In the genomic region with DNA sequence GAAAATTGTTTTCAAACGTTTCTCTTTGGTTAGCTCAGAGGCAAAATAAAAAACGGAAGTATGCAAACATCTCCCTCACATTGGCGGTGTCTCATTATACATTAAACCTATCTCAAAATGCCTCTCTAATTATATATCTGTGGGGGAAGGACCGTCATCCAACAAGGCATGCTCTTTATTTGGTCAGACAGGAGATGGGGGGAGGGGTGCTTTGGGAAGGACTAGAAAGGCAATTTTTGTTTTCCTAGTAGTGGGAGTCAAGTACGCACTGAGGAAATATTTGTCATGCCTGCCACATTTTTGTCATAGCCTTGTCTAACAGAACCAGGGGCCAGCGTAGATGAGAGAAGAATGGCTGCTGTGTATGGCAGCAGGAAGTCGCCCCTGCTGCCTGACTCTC, we compare ENCODE assay signal across 11 mouse cellular contexts. TPM values are rescaled to one million over a fixed set of nuclear protein-coding genes. Genes with fewer than 3 reads are reported as not detected.
DNase-seq lines count a peak whose midpoint lies in the region; ATAC-seq and TF ChIP-seq lines count a peak whose summit lies in the region.
"Had no signal": no experiment of that assay in that cellular context is flagged by ENCODE, and none has a peak within 500 bp of the region (broad histone marks: within the 10 kb centered on the region; RNA-seq: fewer than 3 reads in every experiment).

A gene (minus strand): TSS at position 101 of the 400 bp plus-strand sequence.

- H3K4me2 ChIP-seq in embryonic facial prominence, embryonic 14.5 days (ENCODE audit: low read depth, low read length): peak within 1 kb of the TSS; percentile 10
- no peak within 1 kb of the TSS for H3K4me2 ChIP-seq in heart, postnatal 0 days (ENCODE audit: low read depth, low read length)
- H3K4me2 ChIP-seq: kidney, embryonic 15.5 days had no signal

- H3K27me3 ChIP-seq in embryonic facial prominence, embryonic 14.5 days (replicated peaks; ENCODE audit: control insufficient read depth, insufficient read depth, low read length): no peaks in the 10 kb centered on the region
- H3K27me3 ChIP-seq in heart, postnatal 0 days (ENCODE audit: control insufficient read depth, insufficient read depth, low read length): no peaks in the 10 kb centered on the region
- H3K27me3 ChIP-seq: kidney, embryonic 15.5 days had no signal

- TF ChIP-seq CTCF in layer of hippocampus, adult 2 months (conservative IDR thresholded peaks at IDR 0.05): no peak
- TF ChIP-seq CTCF in heart, postnatal 0 days (IDR thresholded peaks at IDR 0.05; ENCODE audit: low read depth): no peak

- no peak within 1 kb of the TSS for H3K4me3 ChIP-seq in layer of hippocampus, adult 2 months
- no peak within 1 kb of the TSS for H3K4me3 ChIP-seq in embryonic facial prominence, embryonic 14.5 days (ENCODE audit: low read depth, low read length)
- H3K4me3 ChIP-seq in heart, postnatal 0 days (ENCODE audit: low read depth, low read length): no peak within 1 kb of the TSS
- H3K4me3 ChIP-seq: kidney, embryonic 15.5 days had no signal

- no peak within 1 kb of the TSS for H3K9ac ChIP-seq in embryonic facial prominence, embryonic 14.5 days (ENCODE audit: low read depth, low read length)
- no peak within 1 kb of the TSS for H3K9ac ChIP-seq in heart, postnatal 0 days (replicated peaks; ENCODE audit: low read depth, low read length)
- H3K9ac ChIP-seq: kidney, embryonic 15.5 days had no signal

- H3K36me3 ChIP-seq in embryonic facial prominence, embryonic 14.5 days (ENCODE audit: control insufficient read depth, insufficient read depth, low read length): no peaks in the 10 kb centered on the region
- H3K36me3 ChIP-seq in heart, postnatal 0 days (replicated peaks; ENCODE audit: control insufficient read depth, insufficient read depth, low read length): no peaks in the 10 kb centered on the region
- H3K36me3 ChIP-seq: kidney, embryonic 15.5 days had no signal

- H3K4me1 ChIP-seq in embryonic facial prominence, embryonic 14.5 days (ENCODE audit: control insufficient read depth, insufficient read depth, low read length): no peaks in the 10 kb centered on the region; the same call in 1 of the 2 replicates
- no peaks in the 10 kb centered on the region for H3K4me1 ChIP-seq in heart, postnatal 0 days (ENCODE audit: control insufficient read depth, insufficient read depth)
- H3K4me1 ChIP-seq: kidney, embryonic 15.5 days had no signal

- no peak for DNase-seq in layer of hippocampus, adult 2 months (ENCODE audit: low spot score in 2 of 2)
- DNase-seq in layer of hippocampus, postnatal 25 days (ENCODE audit: extremely low spot score in 1 of 2, low spot score in 1 of 2): no peak
- DNase-seq in adrenal gland, postnatal 10 days: no peak
- DNase-seq in embryonic facial prominence, embryonic 14.5 days (ENCODE audit: low spot score): peak; percentile 50
- DNase-seq in heart, postnatal 0 days (ENCODE audit: low spot score): no peak
- no peak for DNase-seq in thymus, postnatal 25 days
- no peak for DNase-seq in lung, postnatal 10 days
- DNase-seq: thymus, postnatal 14 days had no signal

- H3K27ac ChIP-seq in layer of hippocampus, adult 2 months: no peak within 1 kb of the TSS
- peak within 1 kb of the TSS; percentile 68 for H3K27ac ChIP-seq in embryonic facial prominence, embryonic 14.5 days (replicated peaks; ENCODE audit: low read depth, low read length)
- no peak within 1 kb of the TSS for H3K27ac ChIP-seq in heart, postnatal 0 days (ENCODE audit: low read depth)
- H3K27ac ChIP-seq: kidney, embryonic 15.5 days had no signal

- TF ChIP-seq EP300 in heart, postnatal 0 days (IDR thresholded peaks at IDR 0.05; ENCODE audit: low read depth): no peak

- H3K9me3 ChIP-seq in embryonic facial prominence, embryonic 14.5 days (ENCODE audit: control insufficient read depth, low read length): no peaks in the 10 kb centered on the region
- H3K9me3 ChIP-seq in heart, postnatal 0 days (replicated peaks; ENCODE audit: control insufficient read depth, low read length): no peaks in the 10 kb centered on the region
- H3K9me3 ChIP-seq: kidney, embryonic 15.5 days had no signal

- WGBS in embryonic facial prominence, embryonic 14.5 days: 29% methylated on average over 7 of the region's 7 CpGs
- 41% methylated on average over 7 of the region's 7 CpGs for WGBS in heart, postnatal 0 days

- no peak for ATAC-seq in embryonic facial prominence, embryonic 14.5 days (ENCODE audit: low read depth)
- no peak for ATAC-seq in heart, postnatal 0 days (ENCODE audit: insufficient read depth, low read depth)
- ATAC-seq in granulocyte monocyte progenitor cell, adult 5-6 weeks (replicated peaks; ENCODE audit: poor library complexity, severe bottlenecking): no peak
- ATAC-seq: forebrain, embryonic 14.5 days had no signal

RNA-seq across cellular contexts. Expression of the gene that starts here (rescaled TPM):
- total RNA-seq in layer of hippocampus, adult 2 months (2021): 10 to 100 TPM; 11.7 to 13.9 TPM
- 10 to 100 TPM in 1 of 2 experiments, 1 to 10 TPM in 1; 8.4 to 14.4 TPM for total RNA-seq in layer of hippocampus, postnatal 25 days (2021)
- 10 to 100 TPM; 39.6 to 46.6 TPM for total RNA-seq in adrenal gland, postnatal 10 days (2021)
- polyA plus RNA-seq in embryonic facial prominence, embryonic 14.5 days (2014; fragmentation: Nextera tagmentation; extraction: Ambion mirVana): 10.1 and 10.4 TPM in 2 replicates
- 27.4 and 52.3 TPM in 2 replicates for total RNA-seq in heart, postnatal 0 days (2014; rRNA removed; ENCODE audit: low replicate concordance)
- 31.6 and 39.0 TPM in 2 replicates for polyA plus RNA-seq in heart, postnatal 0 days (2015; fragmentation: Nextera tagmentation; extraction: Ambion mirVana)
- 1.1 and 2.1 TPM in 2 replicates for total RNA-seq in granulocyte monocyte progenitor cell, adult 5-6 weeks (2014; fragmentation: Nextera tagmentation)
- 0.69 and 1.1 TPM in 2 replicates for total RNA-seq in granulocyte monocyte progenitor cell, adult 5-6 weeks (2017)
